Mouse (Mus musculus): ENCODE data around the gene Kiss1. TPM values are rescaled to one million over a fixed set of nuclear protein-coding genes. Genes with fewer than 3 reads are reported as not detected.

The Kiss1 gene
- total and polyA plus RNA-seq, 3 experiments, result not detected

DNA sequence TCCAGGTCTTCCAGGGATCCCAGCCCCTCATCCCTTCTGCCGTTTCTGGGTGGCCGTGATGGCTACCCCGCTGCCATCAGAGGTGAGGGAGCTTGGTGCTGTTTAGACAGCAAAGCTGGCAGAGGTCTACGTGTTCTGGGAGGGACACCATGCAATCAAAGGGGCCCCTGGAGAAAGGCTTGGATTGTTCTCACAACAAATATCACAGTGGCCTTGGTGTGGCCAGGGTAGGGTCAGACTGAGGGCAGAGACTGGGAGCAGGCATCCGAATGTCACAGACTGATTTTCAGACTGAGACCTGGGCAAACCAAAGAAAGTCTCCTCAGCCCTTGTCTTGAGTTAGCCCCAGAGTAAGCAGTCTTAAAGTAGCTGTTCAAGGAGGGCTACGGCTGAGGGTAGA is 49.8 kb downstream of the Kiss1 start:
- Histone ChIP-seq H3K36me3 (replicated peaks in 1 of 2; ENCODE audit: control insufficient read depth in 1 of 2, insufficient read depth in 1 of 2, low read length in 1 of 2) (no peaks in the 10 kb centered on the region), H3K9me3 (replicated peaks; ENCODE audit: low read length) (no peaks in the 10 kb centered on the region), H3K9ac (ENCODE audit: insufficient read depth, low read depth) (no peak overlapping the region), H3K4me3 (replicated peaks in 1 of 3; ENCODE audit: low read depth in 2 of 3, low read length in 2 of 3, poor library complexity in 1 of 3) (no peak overlapping the region), H3K27me3 (replicated peaks) (peaks cover 95% of the 10 kb centered on the region), H3K27ac (ENCODE audit: insufficient read depth, low read depth) (no peak overlapping the region), H3K4me2 (ENCODE audit: insufficient read depth, low read depth, poor library complexity, severe bottlenecking) (no peak overlapping the region), H3K4me1 (ENCODE audit: control insufficient read depth in 1 of 2, insufficient read depth in 2 of 2) (peaks cover 4 to 15% of the 10 kb centered on the region in 2 experiments; a peak in 3 of 4 replicates), H3K79me2 (replicated peaks; ENCODE audit: control insufficient read depth, extremely low read depth, insufficient read depth, poor library complexity, severe bottlenecking) (no peaks in the 10 kb centered on the region)
- no peak for DNase-seq (ENCODE audit: extremely low read depth)
- dilution Hi-C loops (cut with MboI; ENCODE audit: extremely low pct_ligation_motif_present, extremely low pct_unique_long_range_greater_than_20kb, low sequenced_read_pairs), result no loop called here
- TF ChIP-seq KAT2A (IDR thresholded peaks at IDR 0.05; ENCODE audit: insufficient replicate concordance, low read length) (no peak), CHD1 (IDR thresholded peaks at IDR 0.05; ENCODE audit: low read depth, low read length) (no peak), POLR2AphosphoS2 (IDR thresholded peaks at IDR 0.05; ENCODE audit: low read depth, low read length) (no peak), NELFE (IDR thresholded peaks at IDR 0.05; ENCODE audit: low read depth, low read length) (no peak), MAFK (IDR thresholded peaks at IDR 0.05; ENCODE audit: insufficient replicate concordance, low read length) (no peak), MYC (IDR thresholded peaks at IDR 0.05; ENCODE audit: low read depth, low read length) (no peak), GABPA (IDR thresholded peaks at IDR 0.05; ENCODE audit: insufficient replicate concordance, low read depth, low read length) (no peak), E2F4 (IDR thresholded peaks at IDR 0.05; ENCODE audit: insufficient replicate concordance, low read depth, low read length) (no peak), SMC3 (IDR thresholded peaks at IDR 0.05; ENCODE audit: low read depth, low read length) (no peak), ZC3H11A (IDR thresholded peaks at IDR 0.05; ENCODE audit: low read depth, low read length) (no peak), ZNF384 (IDR thresholded peaks at IDR 0.05; ENCODE audit: low read depth, low read length) (no peak), USF2 (conservative IDR thresholded peaks at IDR 0.05; ENCODE audit: low read depth, low read length) (no peak), HCFC1 (IDR thresholded peaks at IDR 0.05; ENCODE audit: low read depth, low read length) (no peak), ZKSCAN1 (IDR thresholded peaks at IDR 0.05; ENCODE audit: borderline replicate concordance, low read depth, low read length) (no peak), MAZ (IDR thresholded peaks at IDR 0.05; ENCODE audit: low read depth, low read length) (no peak), SIN3A (IDR thresholded peaks at IDR 0.05; ENCODE audit: low read length) (no peak), ETS1 (conservative IDR thresholded peaks at IDR 0.05; ENCODE audit: low read depth, low read length) (no peak), USF1 (IDR thresholded peaks at IDR 0.05; ENCODE audit: low read depth, low read length) (no peak)
- in situ Hi-C loops (cut with MboI; ENCODE audit: low pct_ligation_motif_present, low pct_unique_long_range_greater_than_20kb, low sequenced_read_pairs), result loop anchor here (25.0 kb wide), 1 partner anchor 334 kb away; the partner anchor contains the start of genes Mdm4 and Pik3c2b

DNA sequence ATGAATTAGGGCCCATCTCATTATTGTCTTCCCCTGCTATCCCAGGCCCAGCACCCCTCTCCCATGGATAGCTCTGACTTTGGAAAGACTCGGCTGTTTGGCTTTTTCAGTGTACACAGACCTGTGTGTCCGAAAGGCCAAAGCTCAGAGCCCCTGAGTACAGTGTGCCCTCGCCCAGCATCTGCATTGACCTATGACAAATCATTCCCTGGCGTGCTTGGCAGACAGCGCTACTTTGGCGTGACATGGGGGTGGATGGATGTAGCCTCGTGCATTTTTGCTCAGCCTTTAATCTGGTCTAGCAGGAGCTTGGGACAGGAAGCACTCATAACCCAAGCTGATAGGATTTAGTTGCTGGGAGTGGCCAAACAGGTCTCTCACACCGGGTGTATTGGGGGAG is 50.4 kb downstream of the Kiss1 start:
- Histone ChIP-seq H3K27me3 (replicated peaks) (peaks cover 97% of the 10 kb centered on the region), H3K79me2 (replicated peaks; ENCODE audit: control insufficient read depth, extremely low read depth, insufficient read depth, poor library complexity, severe bottlenecking) (no peaks in the 10 kb centered on the region), H3K4me2 (ENCODE audit: insufficient read depth, low read depth, poor library complexity, severe bottlenecking) (no peak overlapping the region), H3K9me3 (replicated peaks; ENCODE audit: low read length) (peaks cover 2% of the 10 kb centered on the region), H3K4me3 (replicated peaks in 1 of 3; ENCODE audit: low read depth in 2 of 3, low read length in 2 of 3, poor library complexity in 1 of 3) (no peak overlapping the region), H3K36me3 (replicated peaks in 1 of 2; ENCODE audit: control insufficient read depth in 1 of 2, insufficient read depth in 1 of 2, low read length in 1 of 2) (no peaks in the 10 kb centered on the region), H3K27ac (ENCODE audit: insufficient read depth, low read depth) (no peak overlapping the region), H3K9ac (ENCODE audit: insufficient read depth, low read depth) (no peak overlapping the region), H3K4me1 (ENCODE audit: control insufficient read depth in 1 of 2, insufficient read depth in 2 of 2) (peaks cover 4 to 15% of the 10 kb centered on the region in 2 experiments; a peak in 3 of 4 replicates)
- in situ Hi-C loops (cut with MboI; ENCODE audit: low pct_ligation_motif_present, low pct_unique_long_range_greater_than_20kb, low sequenced_read_pairs), result loop anchor here (25.0 kb wide), 1 partner anchor 335 kb away; the partner anchor contains the start of genes Mdm4 and Pik3c2b
- TF ChIP-seq CTCF (conservative IDR thresholded peaks at IDR 0.05 in 1 of 2, IDR thresholded peaks at IDR 0.05 in 1 of 2; ENCODE audit: low read depth in 2 of 2, low read length in 2 of 2) (no peak), MAFK (IDR thresholded peaks at IDR 0.05; ENCODE audit: insufficient replicate concordance, low read length) (no peak), NELFE (IDR thresholded peaks at IDR 0.05; ENCODE audit: low read depth, low read length) (no peak), PAX5 (IDR thresholded peaks at IDR 0.05; ENCODE audit: low read length) (no peak), ZKSCAN1 (IDR thresholded peaks at IDR 0.05; ENCODE audit: borderline replicate concordance, low read depth, low read length) (no peak), MYC (IDR thresholded peaks at IDR 0.05; ENCODE audit: low read depth, low read length) (no peak), NRF1 (IDR thresholded peaks at IDR 0.05; ENCODE audit: low read depth, low read length) (no peak)
- no peak for DNase-seq (ENCODE audit: extremely low read depth)
- dilution Hi-C loops (cut with MboI; ENCODE audit: extremely low pct_ligation_motif_present, extremely low pct_unique_long_range_greater_than_20kb, low sequenced_read_pairs), result no loop called here

All from CH12.LX (cell line).